Mouse (Mus musculus): Measurements from ENCODE around the gene Mrgprh. TPM values are rescaled to one million over a fixed set of nuclear protein-coding genes. Genes with fewer than 3 reads are reported as not detected.

Gene Mrgprh
- polyA plus RNA-seq, 1 experiment from 2014 or later, result not detected

GRCm38 (mm10) chr17:12844540-12844939 lies 31.3 kb upstream of the Mrgprh start:
- H3K4me3 ChIP-seq (ENCODE audit: low read depth, low read length), result no peak overlapping the region
- no peak for ATAC-seq (ENCODE audit: low FRiP score)
- 90% methylated on average over 4 of the region's 4 CpGs for WGBS
- no peak for DNase-seq (ENCODE audit: low spot score)
- H3K27ac ChIP-seq (ENCODE audit: low read depth, low read length), result no peak overlapping the region
- H3K4me1 ChIP-seq (replicated peaks; ENCODE audit: control insufficient read depth, insufficient read depth, low read length), result no peaks in the 10 kb centered on the region
- H3K27me3 ChIP-seq (ENCODE audit: control insufficient read depth, insufficient read depth, low read length), result no peaks in the 10 kb centered on the region
- H3K4me2 ChIP-seq (replicated peaks; ENCODE audit: low read depth, low read length), result no peak overlapping the region
- H3K9me3 ChIP-seq (ENCODE audit: control insufficient read depth, low read length), result no peaks in the 10 kb centered on the region
- no peaks in the 10 kb centered on the region for H3K36me3 ChIP-seq (ENCODE audit: control insufficient read depth, insufficient read depth, low read length)
- H3K9ac ChIP-seq (ENCODE audit: low read depth, low read length), result no peak overlapping the region

- H3K4me1 ChIP-seq (replicated peaks; ENCODE audit: control insufficient read depth, insufficient read depth, low read length), result no peaks in the 10 kb centered on the region
- no peak overlapping the region for H3K4me3 ChIP-seq (ENCODE audit: low read depth, low read length)
- no peaks in the 10 kb centered on the region for H3K36me3 ChIP-seq (ENCODE audit: control insufficient read depth, insufficient read depth, low read length)
- 58% methylated on average over 5 of the region's 5 CpGs for WGBS
- H3K27me3 ChIP-seq (ENCODE audit: control insufficient read depth, insufficient read depth, low read length), result no peaks in the 10 kb centered on the region
- no peak for ATAC-seq (ENCODE audit: low FRiP score)
- H3K9me3 ChIP-seq (ENCODE audit: control insufficient read depth, low read length), result no peaks in the 10 kb centered on the region
- no peak overlapping the region for H3K4me2 ChIP-seq (replicated peaks; ENCODE audit: low read depth, low read length)
- no peak overlapping the region for H3K9ac ChIP-seq (ENCODE audit: low read depth, low read length)
- no peak overlapping the region for H3K27ac ChIP-seq (ENCODE audit: low read depth, low read length)
- DNase-seq (ENCODE audit: low spot score), result no peak
These were observed 30.0 kb upstream of the Mrgprh start for GRCm38 (mm10) chr17:12845862-12846261.

GRCm38 (mm10) chr17:12846474-12846873 lies 29.4 kb upstream of the Mrgprh start:
- no peak overlapping the region for H3K9ac ChIP-seq (ENCODE audit: low read depth, low read length)
- WGBS, result 84% methylated on average over 5 of the region's 5 CpGs
- H3K4me2 ChIP-seq (replicated peaks; ENCODE audit: low read depth, low read length), result no peak overlapping the region
- H3K9me3 ChIP-seq (ENCODE audit: control insufficient read depth, low read length), result no peaks in the 10 kb centered on the region
- H3K36me3 ChIP-seq (ENCODE audit: control insufficient read depth, insufficient read depth, low read length), result no peaks in the 10 kb centered on the region
- H3K4me3 ChIP-seq (ENCODE audit: low read depth, low read length), result no peak overlapping the region; the same call in 1 of the 2 replicates
- H3K27ac ChIP-seq (ENCODE audit: low read depth, low read length), result no peak overlapping the region
- no peak for DNase-seq (ENCODE audit: low spot score)
- no peak for ATAC-seq (ENCODE audit: low FRiP score)
- no peaks in the 10 kb centered on the region for H3K4me1 ChIP-seq (replicated peaks; ENCODE audit: control insufficient read depth, insufficient read depth, low read length)
- no peaks in the 10 kb centered on the region for H3K27me3 ChIP-seq (ENCODE audit: control insufficient read depth, insufficient read depth, low read length)

- ATAC-seq (ENCODE audit: low FRiP score) (no peak), DNase-seq (ENCODE audit: low spot score) (no peak)
- 66% methylated on average over 4 of the region's 4 CpGs for WGBS
These were observed 28.1 kb upstream of the Mrgprh start for GRCm38 (mm10) chr17:12847736-12848135.

GRCm38 (mm10) chr17:12849778-12850382 lies 26.0 kb upstream of the Mrgprh start:
- no peaks in the 10 kb centered on the region for H3K36me3 ChIP-seq (ENCODE audit: control insufficient read depth, insufficient read depth, low read length)
- DNase-seq (ENCODE audit: low spot score), result no peak
- 85% methylated on average over 8 of the region's 8 CpGs for WGBS

More at GRCm38 (mm10) chr17:12847736-12848135, 28.1 kb upstream of the Mrgprh start:
- H3K9me3 ChIP-seq (ENCODE audit: control insufficient read depth, low read length), result no peaks in the 10 kb centered on the region
- no peak overlapping the region for H3K9ac ChIP-seq (ENCODE audit: low read depth, low read length)
- H3K4me2 ChIP-seq (replicated peaks; ENCODE audit: low read depth, low read length), result no peak overlapping the region
- no peak overlapping the region for H3K4me3 ChIP-seq (ENCODE audit: low read depth, low read length)
- no peaks in the 10 kb centered on the region for H3K4me1 ChIP-seq (replicated peaks; ENCODE audit: control insufficient read depth, insufficient read depth, low read length)
- no peaks in the 10 kb centered on the region for H3K36me3 ChIP-seq (ENCODE audit: control insufficient read depth, insufficient read depth, low read length)
- no peaks in the 10 kb centered on the region for H3K27me3 ChIP-seq (ENCODE audit: control insufficient read depth, insufficient read depth, low read length)
- no peak overlapping the region for H3K27ac ChIP-seq (ENCODE audit: low read depth, low read length)

DNA sequence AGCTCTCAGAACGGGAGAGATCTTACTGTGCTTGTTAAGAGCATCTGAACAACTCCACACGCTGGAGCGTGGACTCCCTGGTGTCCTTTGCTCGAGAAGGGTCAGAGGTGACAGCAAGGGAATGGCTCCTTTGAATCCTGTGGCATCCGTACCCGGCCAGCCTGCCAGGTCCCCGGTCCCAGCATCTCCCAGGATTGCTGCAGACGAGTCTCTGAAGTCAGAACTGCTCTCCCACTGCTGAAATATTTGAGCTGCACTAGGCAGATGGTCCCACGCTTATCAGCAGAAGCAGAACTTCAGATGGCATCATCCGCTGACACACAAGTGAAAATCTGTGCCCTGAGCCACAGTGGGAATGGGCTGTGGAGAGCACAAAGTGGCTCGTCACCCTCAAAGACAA lies 24.1 kb upstream of the Mrgprh start:
- DNase-seq (ENCODE audit: low spot score) (no peak), ATAC-seq (ENCODE audit: low FRiP score) (no peak)

More at GRCm38 (mm10) chr17:12849778-12850382, 26.0 kb upstream of the Mrgprh start:
- Histone ChIP-seq H3K4me2 (replicated peaks; ENCODE audit: low read depth, low read length) (no peak overlapping the region), H3K9me3 (ENCODE audit: control insufficient read depth, low read length) (no peaks in the 10 kb centered on the region), H3K4me3 (ENCODE audit: low read depth, low read length) (no peak overlapping the region), H3K9ac (ENCODE audit: low read depth, low read length) (no peak overlapping the region), H3K4me1 (replicated peaks; ENCODE audit: control insufficient read depth, insufficient read depth, low read length) (no peaks in the 10 kb centered on the region), H3K27me3 (ENCODE audit: control insufficient read depth, insufficient read depth, low read length) (no peaks in the 10 kb centered on the region), H3K27ac (ENCODE audit: low read depth, low read length) (no peak overlapping the region)
- ATAC-seq (ENCODE audit: low FRiP score), result no peak

DNA sequence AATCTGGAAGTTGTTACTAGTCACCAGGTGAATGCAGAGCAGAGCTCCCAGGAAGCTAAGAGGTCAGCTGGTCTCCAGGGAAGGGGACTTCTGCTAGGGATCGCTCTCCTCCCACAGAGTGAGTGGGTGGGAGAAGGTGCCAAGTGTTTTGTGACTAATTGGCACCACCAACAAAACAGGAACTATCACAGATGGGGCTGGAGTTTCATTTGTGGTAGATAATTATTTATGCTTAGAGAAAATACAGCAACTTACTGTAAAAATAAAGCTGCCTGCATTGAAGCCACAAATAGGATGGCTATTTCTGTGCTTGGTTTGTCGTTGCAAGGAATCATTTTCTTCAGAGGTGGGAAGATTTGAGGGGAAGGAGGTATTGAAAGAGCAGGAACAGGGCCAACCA lies 22.0 kb upstream of the Mrgprh start:
- DNase-seq (ENCODE audit: low spot score), result no peak

More for the DNA sequence above, 24.1 kb upstream of the Mrgprh start:
- WGBS, result 76% methylated on average over 11 of the region's 11 CpGs
- H3K4me3 ChIP-seq (ENCODE audit: low read depth, low read length), result no peak overlapping the region
- no peaks in the 10 kb centered on the region for H3K36me3 ChIP-seq (ENCODE audit: control insufficient read depth, insufficient read depth, low read length)
- H3K4me2 ChIP-seq (replicated peaks; ENCODE audit: low read depth, low read length), result no peak overlapping the region
- no peaks in the 10 kb centered on the region for H3K4me1 ChIP-seq (replicated peaks; ENCODE audit: control insufficient read depth, insufficient read depth, low read length)
- H3K9ac ChIP-seq (ENCODE audit: low read depth, low read length), result no peak overlapping the region
- no peak overlapping the region for H3K27ac ChIP-seq (ENCODE audit: low read depth, low read length)
- H3K27me3 ChIP-seq (ENCODE audit: control insufficient read depth, insufficient read depth, low read length), result no peaks in the 10 kb centered on the region
- H3K9me3 ChIP-seq (ENCODE audit: control insufficient read depth, low read length), result no peaks in the 10 kb centered on the region

GRCm38 (mm10) chr17:12854386-12854785 lies 21.4 kb upstream of the Mrgprh start:
- no peaks in the 10 kb centered on the region for H3K4me1 ChIP-seq (replicated peaks; ENCODE audit: control insufficient read depth, insufficient read depth, low read length)
- H3K36me3 ChIP-seq (ENCODE audit: control insufficient read depth, insufficient read depth, low read length), result no peaks in the 10 kb centered on the region
- no peak overlapping the region for H3K9ac ChIP-seq (ENCODE audit: low read depth, low read length)
- ATAC-seq (ENCODE audit: low FRiP score), result no peak
- H3K4me2 ChIP-seq (replicated peaks; ENCODE audit: low read depth, low read length), result no peak overlapping the region
- H3K4me3 ChIP-seq (ENCODE audit: low read depth, low read length), result no peak overlapping the region
- no peaks in the 10 kb centered on the region for H3K9me3 ChIP-seq (ENCODE audit: control insufficient read depth, low read length)
- no peak overlapping the region for H3K27ac ChIP-seq (ENCODE audit: low read depth, low read length)
- no peak for DNase-seq (ENCODE audit: low spot score)
- no peaks in the 10 kb centered on the region for H3K27me3 ChIP-seq (ENCODE audit: control insufficient read depth, insufficient read depth, low read length)
- WGBS, result 96% methylated on average over 11 of the region's 11 CpGs

More for the DNA sequence above, 22.0 kb upstream of the Mrgprh start:
- no peak overlapping the region for H3K27ac ChIP-seq (ENCODE audit: low read depth, low read length)
- no peak for ATAC-seq (ENCODE audit: low FRiP score)
- H3K36me3 ChIP-seq (ENCODE audit: control insufficient read depth, insufficient read depth, low read length), result no peaks in the 10 kb centered on the region
- no peaks in the 10 kb centered on the region for H3K9me3 ChIP-seq (ENCODE audit: control insufficient read depth, low read length)
- H3K4me3 ChIP-seq (ENCODE audit: low read depth, low read length), result no peak overlapping the region
- H3K4me2 ChIP-seq (replicated peaks; ENCODE audit: low read depth, low read length), result no peak overlapping the region
- no peaks in the 10 kb centered on the region for H3K27me3 ChIP-seq (ENCODE audit: control insufficient read depth, insufficient read depth, low read length)
- WGBS, result 76% methylated on average over 2 of the region's 2 CpGs
- no peaks in the 10 kb centered on the region for H3K4me1 ChIP-seq (replicated peaks; ENCODE audit: control insufficient read depth, insufficient read depth, low read length)
- H3K9ac ChIP-seq (ENCODE audit: low read depth, low read length), result no peak overlapping the region

DNA sequence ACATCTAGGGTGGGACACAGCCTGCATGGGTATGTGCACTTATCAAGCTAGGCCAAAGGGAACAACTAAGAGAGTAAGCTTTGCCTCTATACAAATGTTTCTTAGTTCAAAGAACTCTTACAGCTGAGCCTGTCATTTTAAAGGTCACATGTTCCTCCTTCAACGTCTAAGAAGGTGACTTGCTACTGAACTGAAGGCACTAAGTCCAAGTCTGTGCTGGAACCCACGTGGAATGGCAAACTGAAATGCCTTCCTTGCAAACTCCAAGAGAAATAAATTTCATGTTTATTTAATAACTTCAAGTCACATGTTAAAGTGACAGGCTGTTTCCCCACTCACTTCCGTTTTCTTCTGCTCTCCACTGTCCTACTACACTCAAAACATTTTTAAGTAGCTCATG lies 18.4 kb upstream of the Mrgprh start:
- ATAC-seq (ENCODE audit: low FRiP score), result no peak
- no peaks in the 10 kb centered on the region for H3K36me3 ChIP-seq (ENCODE audit: control insufficient read depth, insufficient read depth, low read length)
- H3K4me1 ChIP-seq (replicated peaks; ENCODE audit: control insufficient read depth, insufficient read depth, low read length), result no peaks in the 10 kb centered on the region
- H3K27me3 ChIP-seq (ENCODE audit: control insufficient read depth, insufficient read depth, low read length), result no peaks in the 10 kb centered on the region
- H3K9me3 ChIP-seq (ENCODE audit: control insufficient read depth, low read length), result no peaks in the 10 kb centered on the region
- H3K4me3 ChIP-seq (ENCODE audit: low read depth, low read length), result no peak overlapping the region
- H3K27ac ChIP-seq (ENCODE audit: low read depth, low read length), result no peak overlapping the region
- no peak for DNase-seq (ENCODE audit: low spot score)
- no peak overlapping the region for H3K4me2 ChIP-seq (replicated peaks; ENCODE audit: low read depth, low read length)
- 64% methylated on average over 3 of the region's 3 CpGs for WGBS
- H3K9ac ChIP-seq (ENCODE audit: low read depth, low read length), result no peak overlapping the region

All from hindbrain, embryonic 11.5 days (tissue).